Mouse (Mus musculus) heart, postnatal 10 days (tissue): ENCODE results near the gene Wwc1. TPM values are rescaled to one million over a fixed set of nuclear protein-coding genes. Genes with fewer than 3 reads are reported as not detected.

Source experiments
- DNase-seq, 2 experiments: peaks; one replicate each; pipeline ENCODE4 v3.0.0; 2021
- intact Hi-C: fragments of 180-260 bp; cut with DNase I; formaldehyde crosslinking; loops from one replicate; pipeline ENCODE4 v1.15.1; 2025
- total RNA-seq, 2 experiments: library from RNA; stranded (reverse); gene quantifications; 2 replicates each; pipeline ENCODE4 v1.2.3; 2021

Wwc1 gene
- total RNA-seq, 2 experiments from 2014 or later = 1.1 to 1.4 TPM

DNA sequence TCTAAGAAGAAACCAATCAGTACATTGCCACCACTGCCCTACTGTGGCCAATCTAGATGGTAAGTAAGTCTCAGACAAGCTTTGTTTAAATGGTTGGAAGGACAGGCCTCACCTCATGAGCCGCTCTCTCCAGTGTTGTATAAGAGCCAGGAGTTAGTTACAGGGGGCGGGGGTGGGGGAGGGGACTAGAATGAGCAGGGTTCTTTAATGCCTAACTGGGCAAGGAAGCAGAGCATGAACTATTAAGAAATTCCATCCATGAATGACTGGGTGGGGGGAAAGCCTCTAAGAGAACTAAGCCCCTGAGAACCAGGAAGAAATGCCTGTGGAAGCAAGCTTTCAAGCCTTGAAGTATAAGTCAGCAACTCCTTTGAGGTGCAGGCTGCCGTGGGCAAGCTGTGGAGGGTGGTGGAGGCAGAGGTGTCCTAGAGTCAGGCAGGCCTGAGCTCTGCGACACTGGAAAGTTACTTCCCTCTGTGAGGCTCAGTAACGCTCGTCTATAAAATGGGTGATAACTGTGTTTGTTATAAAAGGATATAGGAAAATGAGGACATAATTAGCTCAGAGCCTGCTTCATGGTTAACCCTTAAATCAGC is 41.4 kb downstream of the Wwc1 start:
- intact Hi-C loops = no loop called here
- no peak for DNase-seq

DNA sequence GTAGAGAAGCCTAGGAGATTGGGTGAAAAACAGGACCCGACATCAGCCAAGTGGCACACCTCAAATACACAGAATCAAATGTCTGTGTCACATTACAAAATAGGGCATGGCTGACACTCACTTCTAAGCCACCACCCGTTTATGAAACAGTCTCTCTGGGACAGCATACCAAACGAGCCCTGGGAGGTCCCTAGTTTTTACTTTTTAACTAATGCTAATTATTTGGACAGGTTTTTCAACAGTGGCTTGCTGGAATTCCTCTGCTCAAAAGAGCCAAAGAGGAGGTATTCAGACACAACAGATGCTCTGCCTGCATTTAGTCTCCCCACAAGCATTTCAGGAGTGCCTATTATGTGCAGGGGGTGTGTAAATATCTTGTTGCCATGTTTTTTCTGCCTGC is 44.7 kb downstream of the Wwc1 start:
- intact Hi-C loops = no loop called here
- DNase-seq = no peak

DNA sequence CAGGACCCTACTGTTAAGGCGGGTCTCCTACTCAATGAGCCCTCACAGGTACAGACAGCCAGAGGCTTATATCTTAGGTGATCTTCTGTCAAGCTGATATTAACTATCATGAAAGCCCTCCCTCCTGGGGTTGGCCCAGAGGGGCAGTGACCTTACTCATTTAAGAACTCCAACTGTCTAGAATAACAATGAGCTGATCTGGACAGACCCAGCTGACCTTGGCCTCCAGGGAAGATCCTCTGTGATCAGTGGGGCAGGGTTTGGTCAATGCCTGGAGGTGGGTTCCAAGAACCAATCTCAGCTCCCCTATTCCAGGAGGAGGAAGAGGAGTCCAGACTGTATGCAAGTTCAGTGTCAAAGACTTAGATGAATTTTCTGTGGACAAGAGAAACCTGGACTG is 45.2 kb downstream of the Wwc1 start:
- no peak for DNase-seq
- intact Hi-C loops = no loop called here

DNA sequence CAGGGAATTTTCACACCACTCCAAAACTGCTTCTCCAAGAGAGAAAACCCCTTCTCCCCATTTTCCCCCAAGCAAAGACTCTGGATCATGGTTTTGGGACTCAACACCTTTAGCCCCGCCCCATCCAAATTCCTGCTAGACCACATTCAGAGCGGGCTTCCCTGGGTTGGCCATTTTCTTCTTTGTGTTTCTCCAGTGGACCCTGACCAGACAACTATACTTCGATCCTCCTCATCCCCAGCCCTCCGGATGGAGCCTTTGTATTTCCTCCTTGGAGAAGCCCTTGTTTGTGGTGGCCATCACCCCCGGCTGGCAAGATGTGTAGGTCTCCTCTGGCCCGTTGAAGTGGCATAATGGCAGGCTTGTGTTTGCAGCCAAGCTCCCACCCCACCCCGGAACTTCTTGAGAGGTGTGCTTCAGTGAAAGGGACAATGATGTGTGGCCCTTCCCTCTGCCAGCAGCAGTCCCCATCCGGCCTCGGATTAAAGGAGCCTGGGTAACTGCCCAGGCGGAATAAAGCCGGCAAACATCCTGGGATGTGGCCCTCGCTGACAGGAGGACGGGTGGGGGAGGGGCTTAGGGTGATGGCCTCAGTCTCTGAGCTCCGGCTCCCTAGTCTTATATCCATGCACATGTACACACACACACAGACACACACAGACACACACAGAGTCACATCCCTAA is 46.8 kb downstream of the Wwc1 start:
- DNase-seq = no peak
- intact Hi-C loops = no loop called here

DNA sequence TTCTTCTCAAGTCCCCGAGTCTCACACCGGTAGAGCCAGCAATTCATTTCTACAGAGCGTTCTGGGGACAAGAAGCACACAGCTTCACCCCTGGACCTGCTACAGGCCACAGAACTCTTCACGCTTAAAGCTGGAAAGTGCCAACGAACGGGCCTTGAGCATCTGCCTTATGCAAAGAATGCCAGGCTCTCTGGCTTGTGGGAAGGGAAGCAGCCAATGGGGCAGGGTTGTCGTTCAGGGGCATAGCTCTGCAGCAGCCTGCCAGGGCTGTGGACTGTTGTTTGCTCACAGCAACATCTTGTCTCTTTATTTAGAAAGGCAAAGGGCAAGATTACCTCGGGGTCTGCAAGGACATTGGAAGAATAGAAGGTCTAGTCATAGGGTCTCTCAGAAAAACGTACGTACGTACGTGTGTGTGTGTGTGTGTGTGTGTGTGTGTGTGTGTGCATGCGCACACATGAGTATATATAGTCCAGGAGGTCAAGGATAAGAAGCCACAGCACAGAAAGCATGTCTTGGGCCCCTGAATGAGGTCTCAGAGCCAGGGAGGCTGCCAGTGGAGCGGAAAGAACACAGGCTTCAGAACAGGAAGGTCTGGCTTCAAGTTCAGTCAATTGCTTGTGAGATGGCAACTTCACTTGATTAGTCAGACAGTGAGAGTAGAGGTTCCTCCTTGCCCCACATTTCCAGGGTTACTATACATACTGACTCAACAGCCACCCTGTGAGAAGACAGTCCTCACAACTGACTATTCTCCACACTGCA is 48.0 kb downstream of the Wwc1 start:
- DNase-seq = no peak
- intact Hi-C loops = no loop called here

DNA sequence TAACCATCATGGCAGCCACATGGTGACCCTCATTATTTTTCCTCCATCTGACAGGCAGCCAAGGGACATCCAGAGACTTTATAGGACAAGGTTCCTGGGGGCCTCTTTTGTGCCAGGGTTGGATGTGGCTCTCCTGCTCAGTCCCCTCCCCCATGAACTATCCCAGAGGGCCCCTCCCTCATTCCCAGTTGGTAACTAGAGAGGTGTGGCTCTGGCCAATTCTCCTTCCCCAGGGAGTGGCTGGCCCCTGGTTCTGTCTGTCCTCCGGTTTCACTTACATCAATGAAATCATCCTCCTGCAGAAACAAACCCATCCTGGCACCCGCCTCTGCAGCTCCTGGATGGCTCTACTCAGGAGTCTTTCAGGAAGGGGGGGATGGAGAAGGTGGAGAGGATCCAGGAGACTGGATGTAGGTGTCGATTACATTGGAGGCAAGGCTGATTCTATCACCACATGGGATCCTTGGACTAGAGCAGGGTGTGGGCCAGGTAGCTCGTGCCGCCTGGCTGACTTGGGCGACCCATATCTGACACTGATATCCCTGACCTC is 49.7 kb downstream of the Wwc1 start:
- intact Hi-C loops = no loop called here
- no peak for DNase-seq

DNA sequence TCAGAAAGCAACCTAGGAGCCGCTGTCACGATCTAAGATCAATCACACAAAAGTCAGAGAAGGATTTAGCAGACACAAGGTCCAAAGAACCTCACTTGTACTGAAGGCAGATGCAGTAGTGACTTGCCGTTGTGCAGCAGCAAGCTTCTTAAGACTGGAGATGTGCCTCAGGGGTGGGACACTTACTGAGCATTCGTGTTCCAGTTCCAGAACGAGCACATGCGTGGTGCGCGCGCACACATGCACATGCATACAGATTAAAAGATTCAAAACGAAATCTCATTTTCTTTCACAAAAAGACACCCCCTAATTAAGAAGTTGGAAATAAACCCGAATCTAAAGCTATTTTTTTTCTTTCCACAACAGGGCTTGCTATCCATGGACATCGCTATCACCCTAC is 51.9 kb downstream of the Wwc1 start:
- no peak for DNase-seq

DNA sequence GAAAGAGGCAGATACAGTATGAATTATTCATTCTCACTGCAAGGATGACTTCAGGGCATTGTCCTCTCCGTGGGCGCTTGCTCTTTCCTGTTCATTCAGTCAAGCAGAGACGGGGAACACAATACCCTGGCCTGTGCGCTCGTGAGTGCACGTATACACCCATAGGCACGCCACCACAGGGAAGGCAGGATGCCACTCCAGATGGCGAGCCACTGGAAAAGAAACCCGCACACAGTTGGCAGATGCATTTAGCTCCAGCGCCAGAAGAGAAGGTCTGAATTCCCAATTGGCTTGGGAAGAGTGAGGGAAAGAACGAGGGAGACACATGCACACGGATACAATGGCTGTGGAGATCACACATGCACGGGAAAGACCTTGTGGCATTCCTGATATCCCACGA is 53.0 kb downstream of the Wwc1 start:
- intact Hi-C loops = no loop called here
- no peak for DNase-seq

More for the DNA sequence above, 51.9 kb downstream of the Wwc1 start:
- intact Hi-C loops = no loop called here

DNA sequence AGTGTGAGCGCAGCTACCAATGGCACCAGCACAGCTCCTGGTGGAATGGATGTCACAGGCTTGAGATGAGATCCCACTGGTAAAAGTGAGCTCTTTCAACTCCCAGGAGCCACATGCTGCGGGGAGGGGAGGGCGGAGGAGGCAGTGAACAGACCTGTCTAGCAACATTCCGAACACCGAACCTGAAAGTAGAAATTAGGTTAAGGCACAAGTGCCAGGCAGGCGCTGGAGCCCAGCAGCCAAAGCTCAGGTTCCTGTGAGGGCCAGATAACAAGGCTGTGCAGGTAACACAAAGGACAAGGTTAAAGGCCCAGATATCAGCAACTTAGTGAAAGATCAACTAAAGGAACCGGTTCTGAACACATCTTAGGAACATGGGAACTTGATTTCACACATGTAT is 54.7 kb downstream of the Wwc1 start:
- no peak for DNase-seq
- intact Hi-C loops = no loop called here

DNA sequence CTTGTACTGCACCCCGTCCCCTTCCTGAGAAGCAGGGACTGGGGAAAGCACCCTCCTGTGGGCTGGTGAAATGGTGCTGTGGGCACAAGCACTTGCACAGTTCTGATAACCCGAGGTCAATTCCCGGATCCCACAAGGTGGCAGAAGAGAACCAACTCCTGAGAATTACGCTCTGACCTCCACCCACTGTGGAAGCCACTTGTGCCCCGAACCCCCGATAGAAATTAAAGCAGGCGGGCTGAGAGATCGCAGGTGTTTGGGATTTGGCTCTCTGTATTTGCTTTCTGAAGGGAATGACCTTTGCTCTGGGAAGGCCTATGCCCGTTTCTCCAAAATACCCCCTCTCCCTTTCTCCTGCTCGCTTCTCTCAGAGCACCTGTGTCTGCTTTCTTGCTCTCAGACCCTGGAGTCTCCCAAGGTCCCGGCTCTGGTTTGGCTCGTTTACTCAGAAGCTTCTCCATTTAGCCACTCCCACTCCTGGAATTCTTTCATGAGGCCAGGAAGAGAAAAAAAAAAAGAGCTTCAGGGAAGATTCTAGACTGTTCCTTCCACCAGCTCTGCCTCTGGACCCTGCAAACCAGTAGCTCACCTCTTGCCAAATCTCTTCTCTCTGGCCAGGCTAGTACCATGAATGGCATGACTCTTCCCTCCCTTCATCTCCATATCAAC is 58.0 kb downstream of the Wwc1 start:
- intact Hi-C loops = loop anchor here (1.0 kb wide), 1 partner anchor 79 kb away; no protein-coding TSS in a partner anchor
- DNase-seq = peak; percentile 8 to 11

DNA sequence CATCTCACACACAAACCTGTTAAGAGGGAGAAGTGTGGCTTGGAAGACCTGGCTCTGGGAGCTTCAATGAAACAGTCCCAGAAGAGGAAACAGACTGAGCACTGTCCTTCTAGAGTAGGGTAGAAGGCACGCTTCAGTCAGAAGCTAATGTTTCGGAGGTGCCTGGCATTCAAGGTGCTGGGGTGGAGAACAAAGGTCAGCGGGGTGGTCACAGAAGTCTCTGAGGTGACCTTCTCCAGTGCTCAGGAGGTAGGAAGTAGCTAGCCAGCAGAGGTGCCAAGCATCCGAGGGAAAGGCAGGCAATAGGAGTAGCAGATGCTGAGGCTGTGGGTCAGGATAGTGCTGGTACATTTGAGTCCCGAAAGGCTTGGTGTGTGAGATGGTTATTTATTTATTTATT is 59.6 kb downstream of the Wwc1 start:
- intact Hi-C loops = no loop called here

DNA sequence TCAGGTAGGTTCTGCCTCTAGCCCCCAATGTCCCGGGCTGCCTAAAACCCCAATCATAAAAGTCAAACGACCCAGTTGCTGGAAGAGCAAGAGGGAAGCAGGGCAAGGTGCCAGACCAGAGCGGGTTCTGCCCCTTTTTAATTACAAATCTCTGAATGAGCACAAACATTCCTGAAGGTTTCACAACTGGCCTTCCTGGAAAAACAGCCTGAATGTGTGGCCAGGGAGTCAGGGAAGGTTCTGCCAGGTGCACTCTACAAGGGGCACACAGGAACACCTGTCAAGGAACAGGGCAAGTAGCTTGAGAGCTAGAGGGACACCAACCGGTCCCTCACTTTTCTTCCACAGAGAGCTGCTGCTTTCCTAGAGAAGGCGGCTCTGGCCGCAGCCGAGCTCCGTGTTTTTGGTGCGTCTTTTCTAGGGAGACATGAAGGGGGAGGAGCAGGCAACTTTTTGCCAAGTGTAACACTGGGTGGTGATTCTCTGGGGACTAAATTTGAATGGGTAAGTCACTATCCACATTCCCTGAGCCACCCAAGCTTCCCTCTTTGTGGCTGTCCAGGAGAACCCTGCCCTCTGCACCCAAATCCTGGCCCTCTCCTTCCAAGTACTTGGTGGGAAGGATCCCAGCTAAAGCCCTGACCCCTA is 60.3 kb downstream of the Wwc1 start:
- intact Hi-C loops = no loop called here

More for the DNA sequence above, 59.6 kb downstream of the Wwc1 start:
- DNase-seq = no peak

DNA sequence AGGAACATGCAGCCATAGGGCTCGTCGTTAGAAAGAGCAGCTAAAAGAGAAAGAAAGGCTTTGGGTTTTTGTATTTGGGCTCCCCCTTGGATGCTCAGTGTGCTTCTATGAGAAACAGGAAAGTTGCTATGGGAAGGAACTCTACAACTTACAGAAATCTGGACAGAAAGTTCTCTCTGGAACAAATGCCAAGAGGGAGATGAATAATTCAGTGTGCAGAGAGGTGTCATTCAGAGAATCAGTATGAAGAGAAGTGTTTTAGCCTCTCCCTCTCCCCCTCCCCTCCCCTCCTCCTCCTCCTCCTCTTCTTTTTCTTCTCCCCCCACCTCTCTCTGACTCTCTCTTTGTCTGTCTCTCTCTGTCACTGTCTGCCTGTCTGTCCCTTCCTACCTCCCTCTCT is 60.9 kb downstream of the Wwc1 start:
- intact Hi-C loops = no loop called here
- no peak for DNase-seq

More for the DNA sequence above, 60.3 kb downstream of the Wwc1 start:
- no peak for DNase-seq

DNA sequence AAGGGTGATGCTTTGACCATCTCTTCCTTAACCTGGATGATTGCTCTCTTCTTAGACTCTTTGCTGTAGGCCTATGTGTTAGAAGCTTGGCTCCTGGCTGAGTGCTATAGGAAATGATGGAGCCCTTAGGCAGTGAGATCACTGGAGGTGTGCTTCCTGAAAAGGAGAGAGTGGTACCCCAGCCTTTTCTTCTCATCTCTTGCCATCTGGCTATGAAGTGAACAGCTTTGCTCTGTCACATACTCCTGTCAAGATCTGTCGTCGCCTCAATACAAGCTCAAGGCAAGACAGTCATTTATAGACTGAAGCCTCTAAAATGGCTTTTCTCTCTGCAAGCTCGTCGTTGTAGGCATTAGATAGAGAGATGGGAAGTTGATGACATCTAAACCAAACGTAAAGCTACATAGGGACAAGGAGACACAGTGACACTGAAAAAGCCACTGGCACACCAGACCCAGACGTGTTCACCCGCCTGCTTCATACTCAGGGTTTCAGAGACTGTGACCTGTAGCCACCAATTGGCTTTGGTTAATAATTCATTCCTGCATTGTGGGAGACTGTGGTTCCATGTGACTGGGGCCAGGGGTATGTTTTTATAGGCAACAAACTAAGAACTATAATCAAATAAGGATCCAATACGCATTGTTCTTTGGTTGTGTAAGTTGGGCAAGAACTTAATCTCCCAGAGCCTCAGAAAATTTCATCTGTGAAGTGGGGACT is 63.7 kb downstream of the Wwc1 start:
- DNase-seq = no peak
- intact Hi-C loops = no loop called here

DNA sequence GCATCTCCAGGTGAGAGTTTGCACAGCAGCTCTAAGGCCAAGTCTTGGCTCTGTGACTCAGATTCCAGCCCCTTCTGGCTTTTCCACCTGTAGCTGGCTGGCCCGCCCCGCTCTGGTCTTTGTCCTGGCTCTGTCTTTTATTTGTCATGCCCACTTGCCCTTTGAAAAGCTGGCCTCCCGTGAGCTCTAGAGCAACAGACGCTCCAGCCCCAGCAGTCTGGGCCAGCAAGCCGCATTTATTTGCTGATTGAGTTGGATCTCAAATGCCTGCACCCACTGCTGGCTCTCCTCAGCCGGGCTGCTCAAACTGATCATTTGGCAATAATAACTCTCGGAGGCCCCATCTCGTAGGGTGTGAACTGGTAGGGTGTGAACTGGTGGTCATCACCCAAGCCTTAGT is 64.8 kb downstream of the Wwc1 start:
- intact Hi-C loops = no loop called here
- DNase-seq = no peak

DNA sequence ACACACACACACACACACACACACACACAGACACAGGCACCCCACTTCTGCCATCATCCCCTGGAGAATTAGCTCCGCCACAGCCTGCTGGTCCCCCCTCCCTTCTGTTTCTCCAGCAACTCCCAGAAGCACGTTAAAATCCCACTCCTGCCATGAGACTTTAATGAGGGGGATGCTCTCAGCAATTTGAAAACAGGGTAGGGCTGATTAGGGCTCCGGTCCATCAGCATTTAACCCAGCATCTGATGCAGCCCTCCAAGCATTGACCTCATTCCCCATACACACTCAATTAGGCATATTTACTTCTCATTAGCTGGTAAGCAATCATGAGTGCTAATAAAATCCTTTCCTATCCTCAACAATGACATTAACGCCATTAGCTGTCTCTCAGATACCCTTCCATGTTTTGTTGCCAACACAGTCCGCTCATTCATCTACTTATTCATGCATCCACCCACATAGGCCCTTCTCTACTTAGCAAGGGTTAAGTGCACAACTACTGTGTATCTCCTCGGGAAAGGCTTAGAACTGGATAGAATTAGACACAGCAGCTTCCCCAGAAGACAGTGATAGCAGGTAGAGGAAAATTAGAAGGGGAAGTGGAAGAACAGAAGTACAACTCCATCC is 66.8 kb downstream of the Wwc1 start:
- no peak for DNase-seq
- intact Hi-C loops = no loop called here

DNA sequence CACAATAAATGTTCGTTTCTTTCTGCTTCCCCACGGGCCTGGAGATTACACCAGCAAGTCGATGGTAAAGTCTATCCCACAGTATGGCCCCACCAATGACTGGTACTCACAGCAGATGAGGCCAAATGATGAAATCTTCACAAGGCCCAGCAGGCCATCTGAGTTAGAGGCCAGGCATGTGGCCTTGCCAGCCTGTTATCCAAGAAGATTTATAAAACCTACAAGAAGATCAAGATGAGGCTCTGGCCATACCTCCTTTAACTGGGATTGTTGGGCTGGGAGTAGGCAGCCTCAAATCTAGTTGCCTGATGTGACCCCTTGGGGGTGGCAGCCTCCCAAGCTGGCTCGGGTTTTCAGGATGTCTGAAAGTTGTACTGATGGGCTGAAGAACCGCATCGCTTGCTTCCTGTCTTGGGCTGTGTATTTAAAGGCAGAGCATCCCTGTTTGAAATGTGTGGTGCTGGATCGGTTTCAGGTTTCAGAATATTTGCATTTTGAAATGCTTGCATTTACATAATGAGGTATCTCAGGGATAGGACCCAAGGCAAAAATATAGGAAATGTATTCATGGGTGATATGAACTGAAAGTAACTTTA is 75.3 kb downstream of the Wwc1 start:
- no peak for DNase-seq
- intact Hi-C loops = no loop called here

DNA sequence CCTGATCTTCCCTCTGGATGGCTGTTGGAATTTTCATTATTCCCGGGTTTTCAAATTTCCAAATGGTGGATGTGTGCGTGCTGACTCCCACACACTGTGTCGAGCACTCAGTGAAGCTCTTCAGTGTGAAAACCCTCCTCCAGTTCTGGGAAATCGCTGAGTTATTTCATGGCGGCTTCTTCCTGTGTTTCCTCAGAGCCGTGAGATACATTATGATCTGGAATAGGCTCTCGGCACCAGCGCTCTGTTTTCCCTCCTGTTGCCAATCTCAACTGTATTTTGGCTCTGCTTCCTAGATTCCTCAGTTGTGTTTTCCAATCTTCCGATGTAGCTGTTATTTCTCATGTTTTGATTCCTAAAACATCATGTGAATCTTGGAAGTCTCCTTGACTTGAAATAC is 77.2 kb downstream of the Wwc1 start:
- no peak for DNase-seq
- intact Hi-C loops = no loop called here

DNA sequence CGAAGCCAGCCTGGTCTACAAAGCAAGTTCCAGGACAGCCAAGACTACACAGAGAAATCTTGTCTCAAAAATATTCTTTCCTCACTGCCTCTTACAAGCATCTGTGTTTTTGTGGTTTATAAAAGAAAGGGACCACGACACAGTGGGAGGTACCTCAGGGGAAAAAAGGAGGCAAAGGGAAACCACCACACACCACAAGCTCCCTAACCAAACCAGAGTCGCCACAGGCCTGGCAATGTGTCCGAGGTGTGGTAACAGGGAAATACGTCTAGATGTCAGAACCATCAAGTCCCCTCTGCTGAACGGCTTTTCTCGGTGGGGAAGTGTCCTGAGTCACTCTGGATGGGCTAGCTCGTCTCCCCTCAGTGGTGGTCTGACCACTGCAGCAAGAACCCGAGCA is 80.4 kb downstream of the Wwc1 start:
- intact Hi-C loops = no loop called here
- no peak for DNase-seq
